Mouse (Mus musculus) limb, embryonic 15.5 days (tissue): Measurements from ENCODE around the gene Pitx2. TPM values are rescaled to one million over a fixed set of nuclear protein-coding genes. Genes with fewer than 3 reads are reported as not detected.

Experiments
- ATAC-seq: fragments of 200-750 bp; cut with Nextera tagmentation; 2 replicates; pipeline ENCODE4 v1.8.0; 2017; ENCODE audit warnings: low read depth, moderate TSS enrichment; ENCODE audit not compliant: insufficient number of reproducible peaks, low FRiP score, low TSS enrichment
- H3K27ac ChIP-seq: fragments of 300-500 bp; sonication (generic); 2 replicates; pipeline ENCODE4 v1.5.1; 2015; ENCODE audit warnings: moderate library complexity, mild to moderate bottlenecking, inconsistent platforms
- H3K27me3 ChIP-seq: fragments of 300-500 bp; sonication (generic); 2 replicates; pipeline ENCODE4 v1.6.1; 2015; ENCODE audit warnings: inconsistent platforms
- H3K36me3 ChIP-seq: fragments of 300-500 bp; sonication (generic); 2 replicates; pipeline ENCODE4 v1.6.1; 2015; ENCODE audit warnings: inconsistent platforms
- H3K4me1 ChIP-seq: fragments of 300-500 bp; sonication (generic); 2 replicates; pipeline ENCODE4 v1.6.1; 2015; ENCODE audit warnings: inconsistent platforms
- H3K4me2 ChIP-seq: fragments of 300-500 bp; sonication (generic); 2 replicates; pipeline ENCODE4 v1.6.1; 2015; ENCODE audit warnings: mild to moderate bottlenecking, inconsistent platforms
- H3K4me3 ChIP-seq: fragments of 300-500 bp; sonication (generic); 2 replicates; pipeline ENCODE4 v1.5.1; 2015; ENCODE audit warnings: mild to moderate bottlenecking, inconsistent platforms
- H3K9ac ChIP-seq: fragments of 300-500 bp; sonication (generic); 2 replicates; pipeline ENCODE4 v1.6.1; 2015; ENCODE audit warnings: inconsistent platforms
- H3K9me3 ChIP-seq: fragments of 300-500 bp; sonication (generic); 2 replicates; pipeline ENCODE4 v1.6.1; 2016; ENCODE audit warnings: inconsistent platforms
- WGBS: fragments of 180-500 bp; shearing (Covaris S2); methylation state at CpG from one replicate; pipeline ENCODE4 v1.1.7; 2015; 5-methylcytosine and 5-hydroxymethylcytosine counted together
- polyA plus RNA-seq: library from polyadenylated mRNA; unstranded; fragments of >200 nt; fragmentation: Nextera tagmentation; extraction: Ambion mirVana; gene quantifications from 2 replicates; pipeline ENCODE4 v1.2.1, GENCODE M21; 2015

Pitx2 gene
- polyA plus RNA-seq, 1 experiment from 2014 or later = 9.1 TPM

DNA sequence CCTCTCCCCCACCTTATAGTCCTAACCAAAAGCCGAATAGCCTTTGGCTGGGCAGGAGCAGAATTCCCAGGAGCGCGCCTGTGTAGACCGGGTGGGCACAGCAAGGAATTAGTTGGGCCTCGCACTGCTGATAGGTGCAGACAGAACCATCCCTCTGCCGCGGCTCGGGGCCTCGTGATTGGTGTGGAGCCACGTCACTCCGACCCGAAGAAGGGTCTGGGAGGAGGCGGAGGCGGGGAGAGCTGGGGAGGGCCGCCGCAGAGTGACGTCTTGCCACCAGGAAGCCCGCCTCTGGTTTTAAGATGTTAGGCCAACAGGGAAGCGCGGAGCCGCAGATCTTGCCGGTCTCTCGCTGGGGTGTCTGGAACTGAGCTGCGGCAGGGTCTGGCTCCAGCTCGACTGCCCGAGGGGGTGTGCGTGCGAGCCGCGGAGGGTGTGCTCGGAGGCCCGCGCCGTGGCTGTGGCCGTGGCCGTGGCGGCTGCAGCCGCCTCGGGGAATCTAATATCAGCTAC is 14.0 kb downstream of the Pitx2 start:
- no peaks in the 10 kb centered on the region for H3K9me3 ChIP-seq
- peak overlapping the region; percentile 96 for H3K4me2 ChIP-seq
- H3K4me3 ChIP-seq = peak overlapping the region; percentile 52
- WGBS = 0% methylated on average over 39 of the region's 39 CpGs
- no peaks in the 10 kb centered on the region for H3K36me3 ChIP-seq
- H3K4me1 ChIP-seq = peaks cover 31% of the 10 kb centered on the region
- peak overlapping the region; percentile 33; the same call in 1 of the 2 replicates for H3K9ac ChIP-seq
- ATAC-seq = peak; percentile 92
- peak overlapping the region; percentile 54; the same call in 1 of the 2 replicates for H3K27ac ChIP-seq
- peaks cover 97% of the 10 kb centered on the region for H3K27me3 ChIP-seq

DNA sequence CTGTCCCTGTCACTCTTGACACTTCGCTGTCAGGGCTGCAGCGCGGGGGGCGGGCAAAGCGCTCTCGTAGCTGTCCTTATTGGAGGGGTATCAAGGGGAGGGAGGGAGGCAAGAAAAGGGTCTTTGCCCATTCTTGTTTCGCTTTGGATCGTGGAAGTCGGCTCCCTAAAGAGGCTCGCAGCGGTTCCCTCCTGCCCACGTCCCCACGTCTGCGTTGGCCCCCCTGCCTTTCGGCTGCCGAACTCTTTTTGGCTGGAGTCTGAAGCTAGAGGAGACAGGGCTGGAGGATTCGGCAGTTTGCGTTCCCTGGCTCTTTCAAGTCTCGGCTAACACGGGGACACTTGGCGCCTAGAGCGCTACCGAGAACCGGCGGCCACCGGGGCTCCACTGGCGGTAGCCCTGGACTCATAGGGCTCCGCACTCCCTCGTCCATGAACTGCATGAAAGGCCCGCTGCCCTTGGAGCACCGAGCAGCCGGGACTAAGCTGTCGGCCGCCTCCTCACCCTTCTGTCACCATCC is 14.5 kb downstream of the Pitx2 start:
- no peaks in the 10 kb centered on the region for H3K9me3 ChIP-seq
- peak overlapping the region; percentile 52 for H3K4me3 ChIP-seq
- H3K27ac ChIP-seq = peak overlapping the region; percentile 54; the same call in 1 of the 2 replicates
- peak overlapping the region; percentile 96 for H3K4me2 ChIP-seq
- ATAC-seq = peak; percentile 42; the same call in 1 of the 2 replicates
- H3K9ac ChIP-seq = peak overlapping the region; percentile 33; the same call in 1 of the 2 replicates
- peaks cover 94% of the 10 kb centered on the region for H3K27me3 ChIP-seq
- peaks cover 31% of the 10 kb centered on the region for H3K4me1 ChIP-seq
- H3K36me3 ChIP-seq = no peaks in the 10 kb centered on the region
- 2% methylated on average over 34 of the region's 34 CpGs for WGBS

DNA sequence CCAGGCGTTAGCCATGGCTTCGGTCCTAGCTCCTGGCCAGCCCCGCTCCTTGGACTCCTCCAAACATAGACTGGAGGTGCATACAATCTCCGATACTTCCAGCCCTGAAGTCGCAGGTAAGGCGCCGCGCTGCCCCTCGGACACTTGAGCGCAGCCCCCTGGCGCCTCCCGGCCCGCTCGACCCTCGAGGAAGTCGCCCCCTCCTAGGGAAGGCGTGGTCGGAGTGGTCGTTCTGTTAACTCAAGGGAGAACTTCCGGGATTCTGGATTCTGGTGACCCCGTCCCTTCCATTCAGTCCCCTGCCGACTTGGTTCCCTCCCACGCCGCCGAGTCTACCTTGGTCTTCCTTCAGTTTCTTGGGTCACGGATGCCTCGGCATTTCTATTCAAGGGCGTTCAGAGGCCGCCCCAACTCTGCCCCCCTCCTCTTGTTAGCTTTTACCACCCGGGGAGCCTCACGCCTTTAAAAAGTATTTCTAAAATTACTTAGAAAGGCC is 15.0 kb downstream of the Pitx2 start:
- Histone ChIP-seq H3K9me3 (no peaks in the 10 kb centered on the region), H3K9ac (no peak overlapping the region; the same call in 1 of the 2 replicates), H3K4me2 (peak overlapping the region; percentile 96), H3K4me3 (peak overlapping the region; percentile 52), H3K27ac (no peak overlapping the region), H3K4me1 (peaks cover 31% of the 10 kb centered on the region), H3K27me3 (peaks cover 93% of the 10 kb centered on the region), H3K36me3 (no peaks in the 10 kb centered on the region)
- WGBS = 1% methylated on average over 31 of the region's 31 CpGs
- ATAC-seq = no peak

DNA sequence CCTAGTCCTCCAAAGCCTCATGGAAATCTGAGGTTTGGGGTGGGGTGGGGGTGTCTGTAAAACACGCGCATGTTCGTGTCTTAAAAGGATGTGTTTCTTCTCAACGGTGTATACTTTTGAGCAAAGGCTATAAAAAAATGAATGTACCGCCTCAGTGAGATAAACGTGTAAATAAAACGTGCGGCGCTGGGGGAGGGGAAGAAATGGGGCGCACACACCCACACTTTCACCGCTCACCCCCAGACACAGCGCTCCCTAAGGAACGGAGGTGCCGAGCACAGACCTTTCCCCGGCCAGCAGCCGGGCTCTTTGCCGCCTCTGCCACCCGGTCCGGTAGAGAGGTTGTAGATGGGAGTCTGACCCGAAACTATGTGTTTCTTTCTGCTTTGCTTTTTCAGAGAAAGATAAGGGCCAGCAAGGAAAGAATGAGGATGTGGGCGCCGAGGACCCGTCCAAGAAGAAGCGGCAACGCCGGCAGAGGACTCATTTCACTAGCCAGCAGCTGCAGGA is 15.6 kb downstream of the Pitx2 start:
- peak overlapping the region; percentile 52 for H3K4me3 ChIP-seq
- ATAC-seq = no peak
- H3K36me3 ChIP-seq = no peaks in the 10 kb centered on the region
- 3% methylated on average over 26 of the region's 26 CpGs for WGBS
- H3K27me3 ChIP-seq = peaks cover 93% of the 10 kb centered on the region
- no peak overlapping the region for H3K9ac ChIP-seq
- no peaks in the 10 kb centered on the region for H3K9me3 ChIP-seq
- no peak overlapping the region for H3K27ac ChIP-seq
- H3K4me1 ChIP-seq = peaks cover 31% of the 10 kb centered on the region
- H3K4me2 ChIP-seq = peak overlapping the region; percentile 96

DNA sequence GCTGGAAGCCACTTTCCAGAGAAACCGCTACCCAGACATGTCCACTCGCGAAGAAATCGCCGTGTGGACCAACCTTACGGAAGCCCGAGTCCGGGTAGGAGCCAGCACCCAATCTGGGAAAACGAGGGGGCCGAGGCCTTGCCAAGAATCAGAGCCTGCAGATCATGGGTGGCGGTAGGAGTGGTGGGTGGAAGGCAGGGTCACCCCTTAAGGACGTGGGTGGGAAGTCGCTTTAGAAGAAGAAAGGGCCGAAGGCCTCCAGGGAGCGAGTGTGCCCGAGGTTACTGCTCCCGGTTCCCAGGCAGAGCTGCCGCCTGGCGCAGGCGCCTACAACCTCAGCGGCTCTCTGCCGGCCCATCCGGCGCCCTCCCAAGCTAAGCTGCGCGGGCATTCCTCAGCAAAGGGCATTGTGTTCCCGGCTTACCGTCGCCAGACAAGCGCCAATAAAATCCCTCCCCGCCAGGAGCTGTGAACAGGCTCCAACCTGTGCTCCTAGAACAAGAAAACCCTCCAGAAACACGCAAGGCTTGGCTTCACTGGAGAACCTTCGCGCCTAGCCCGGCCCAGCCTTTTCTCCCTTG is 16.2 kb downstream of the Pitx2 start:
- no peak for ATAC-seq
- Histone ChIP-seq H3K4me3 (peak overlapping the region; percentile 52), H3K27me3 (peaks cover 90% of the 10 kb centered on the region), H3K36me3 (no peaks in the 10 kb centered on the region), H3K27ac (no peak overlapping the region), H3K9ac (no peak overlapping the region), H3K4me1 (peaks cover 31% of the 10 kb centered on the region), H3K9me3 (no peaks in the 10 kb centered on the region), H3K4me2 (peak overlapping the region; percentile 96)
- WGBS = under 1% methylated on average over 34 of the region's 35 CpGs

DNA sequence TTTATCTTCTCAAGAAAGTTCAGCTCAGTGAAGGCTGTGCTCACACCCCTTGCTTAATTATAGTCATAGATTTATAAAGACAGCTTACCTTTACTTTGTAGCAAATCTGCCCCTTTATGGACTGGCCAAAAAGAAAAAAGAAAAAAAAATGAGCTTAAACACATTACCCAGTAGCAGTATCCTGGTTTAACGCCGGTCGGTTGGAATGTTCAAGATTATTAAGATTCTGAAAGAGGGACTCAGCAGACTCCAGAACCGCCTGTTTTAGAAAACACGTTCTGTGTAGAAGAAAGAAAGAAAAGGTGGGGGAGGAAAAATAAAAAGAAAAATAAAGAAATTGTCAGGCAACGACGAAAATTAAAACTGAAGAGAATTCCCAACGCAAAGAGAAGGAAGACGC is 16.8 kb downstream of the Pitx2 start:
- WGBS = 4% methylated on average over 9 of the region's 9 CpGs
- no peak overlapping the region for H3K27ac ChIP-seq
- H3K9me3 ChIP-seq = no peaks in the 10 kb centered on the region
- H3K4me2 ChIP-seq = no peak overlapping the region
- no peak for ATAC-seq
- no peaks in the 10 kb centered on the region for H3K36me3 ChIP-seq
- no peak overlapping the region for H3K9ac ChIP-seq
- H3K4me3 ChIP-seq = no peak overlapping the region
- peaks cover 90% of the 10 kb centered on the region for H3K27me3 ChIP-seq
- peaks cover 31% of the 10 kb centered on the region for H3K4me1 ChIP-seq

DNA sequence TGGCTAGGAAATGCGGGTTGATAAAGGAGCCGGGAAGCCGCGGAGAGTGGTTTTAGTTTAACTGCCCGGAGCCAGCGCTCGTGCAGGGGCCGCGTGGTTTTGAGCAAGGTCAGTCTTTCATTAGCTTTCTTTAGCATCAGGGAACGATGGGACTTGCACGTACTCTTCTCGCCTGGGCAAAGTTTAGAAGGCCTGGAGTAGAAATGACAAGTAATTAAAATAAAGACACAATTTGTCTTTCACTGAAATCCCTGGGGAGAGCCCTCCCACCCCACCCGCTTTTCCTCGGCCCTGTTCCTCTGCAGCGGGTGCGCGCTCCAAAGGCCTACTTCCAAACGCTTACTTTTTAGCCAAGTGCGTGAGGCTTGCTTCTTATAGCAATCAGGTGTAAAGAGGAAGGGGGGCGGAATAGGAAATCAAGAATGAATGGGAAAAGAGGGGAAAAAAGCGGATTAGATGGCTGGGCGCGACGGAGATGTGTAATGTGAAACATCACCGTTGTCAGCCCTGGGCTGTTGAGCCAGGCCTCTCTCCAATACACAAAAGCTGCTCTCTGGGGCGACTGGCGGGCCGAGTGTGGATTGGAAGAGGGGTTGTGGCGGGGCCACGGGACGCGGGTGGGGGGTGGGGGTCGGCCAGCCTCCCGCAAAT is 17.4 kb downstream of the Pitx2 start:
- no peak overlapping the region for H3K27ac ChIP-seq
- peak overlapping the region; percentile 2; the same call in 1 of the 2 replicates for H3K4me3 ChIP-seq
- H3K4me2 ChIP-seq = no peak overlapping the region
- ATAC-seq = no peak
- H3K36me3 ChIP-seq = no peaks in the 10 kb centered on the region
- 2% methylated on average over 34 of the region's 34 CpGs for WGBS
- H3K4me1 ChIP-seq = peaks cover 31% of the 10 kb centered on the region
- H3K9me3 ChIP-seq = no peaks in the 10 kb centered on the region
- H3K9ac ChIP-seq = no peak overlapping the region
- peaks cover 90% of the 10 kb centered on the region for H3K27me3 ChIP-seq

DNA sequence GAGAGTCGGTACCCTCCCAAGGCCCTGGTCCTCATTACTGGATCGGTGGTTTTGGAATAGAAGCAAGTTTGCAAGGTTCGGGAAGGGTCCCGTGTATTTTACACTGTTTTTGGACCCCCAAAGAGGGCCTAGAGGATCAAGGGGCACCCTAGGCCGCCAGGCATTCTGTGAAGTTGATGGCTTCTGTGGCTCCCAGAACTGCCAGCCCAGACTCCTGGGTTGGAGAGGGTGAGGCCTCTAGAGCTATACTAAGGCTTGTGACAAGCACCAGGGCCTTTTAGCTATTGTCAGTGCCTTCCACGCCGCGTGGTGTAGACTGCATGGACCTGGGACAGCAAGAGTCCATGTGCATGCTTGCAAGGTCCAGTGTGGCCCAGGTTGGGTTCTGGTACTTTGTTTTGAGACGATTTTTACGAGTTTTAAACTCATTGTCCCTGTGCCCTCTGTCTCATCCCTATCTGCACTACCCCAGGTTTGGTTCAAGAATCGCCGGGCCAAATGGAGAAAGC is 18.2 kb downstream of the Pitx2 start:
- Histone ChIP-seq H3K4me2 (no peak overlapping the region), H3K9me3 (no peaks in the 10 kb centered on the region), H3K4me3 (peak overlapping the region; percentile 6), H3K27ac (no peak overlapping the region), H3K36me3 (no peaks in the 10 kb centered on the region), H3K27me3 (peaks cover 88% of the 10 kb centered on the region), H3K4me1 (peaks cover 31% of the 10 kb centered on the region), H3K9ac (no peak overlapping the region)
- no peak for ATAC-seq
- WGBS = 4% methylated on average over 12 of the region's 12 CpGs

DNA sequence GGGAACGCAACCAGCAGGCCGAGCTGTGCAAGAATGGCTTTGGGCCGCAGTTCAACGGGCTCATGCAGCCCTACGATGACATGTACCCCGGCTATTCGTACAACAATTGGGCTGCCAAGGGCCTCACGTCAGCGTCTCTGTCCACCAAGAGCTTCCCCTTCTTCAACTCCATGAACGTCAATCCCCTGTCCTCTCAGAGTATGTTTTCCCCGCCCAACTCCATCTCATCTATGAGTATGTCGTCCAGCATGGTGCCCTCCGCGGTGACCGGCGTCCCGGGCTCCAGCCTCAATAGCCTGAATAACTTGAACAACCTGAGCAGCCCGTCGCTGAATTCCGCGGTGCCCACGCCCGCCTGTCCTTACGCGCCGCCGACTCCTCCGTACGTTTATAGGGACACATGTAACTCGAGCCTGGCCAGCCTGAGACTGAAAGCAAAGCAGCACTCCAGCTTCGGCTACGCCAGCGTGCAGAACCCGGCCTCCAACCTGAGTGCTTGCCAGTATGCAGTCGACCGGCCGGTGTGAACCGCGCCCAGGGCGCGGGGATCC is 18.8 kb downstream of the Pitx2 start:
- Histone ChIP-seq H3K9ac (no peak overlapping the region), H3K9me3 (no peaks in the 10 kb centered on the region), H3K36me3 (no peaks in the 10 kb centered on the region), H3K4me2 (peak overlapping the region; percentile 24; the same call in 1 of the 2 replicates), H3K27me3 (peaks cover 87% of the 10 kb centered on the region), H3K4me3 (peak overlapping the region; percentile 6), H3K27ac (no peak overlapping the region), H3K4me1 (peaks cover 30% of the 10 kb centered on the region)
- no peak for ATAC-seq
- 3% methylated on average over 41 of the region's 41 CpGs for WGBS

DNA sequence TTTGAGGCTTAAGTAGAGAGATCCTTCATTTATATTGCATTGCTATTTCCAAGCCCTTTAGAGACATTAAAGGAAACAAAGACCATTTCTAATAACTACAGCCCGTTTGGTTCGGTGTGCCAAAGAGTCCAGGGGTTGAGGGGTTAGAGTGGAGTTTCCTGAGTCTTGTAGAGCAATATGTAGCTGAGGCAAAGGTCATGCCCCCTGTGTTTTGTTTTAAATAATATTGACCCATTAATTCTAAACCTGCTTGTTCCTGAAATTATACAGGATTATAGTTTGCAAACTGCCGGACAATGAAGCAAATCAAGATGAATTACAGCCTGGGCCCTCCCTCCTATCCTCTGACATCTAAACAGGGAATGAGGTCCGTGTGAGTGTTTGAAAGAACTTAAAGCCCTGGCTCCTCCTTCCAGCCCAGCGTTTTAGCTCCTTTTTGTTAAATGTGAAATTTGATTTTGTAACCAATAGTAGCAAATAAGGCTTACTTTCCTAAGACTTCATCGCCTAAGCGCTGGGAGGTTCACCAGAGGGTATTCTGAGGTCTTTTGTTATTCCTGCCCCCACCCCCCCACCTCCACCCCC is 20.5 kb downstream of the Pitx2 start:
- Histone ChIP-seq H3K36me3 (no peaks in the 10 kb centered on the region), H3K9ac (no peak overlapping the region), H3K27me3 (peaks cover 89% of the 10 kb centered on the region), H3K27ac (no peak overlapping the region), H3K9me3 (no peaks in the 10 kb centered on the region), H3K4me1 (peaks cover 24% of the 10 kb centered on the region), H3K4me3 (no peak overlapping the region), H3K4me2 (no peak overlapping the region)
- no peak for ATAC-seq
- WGBS = 7% methylated on average over 7 of the region's 7 CpGs

DNA sequence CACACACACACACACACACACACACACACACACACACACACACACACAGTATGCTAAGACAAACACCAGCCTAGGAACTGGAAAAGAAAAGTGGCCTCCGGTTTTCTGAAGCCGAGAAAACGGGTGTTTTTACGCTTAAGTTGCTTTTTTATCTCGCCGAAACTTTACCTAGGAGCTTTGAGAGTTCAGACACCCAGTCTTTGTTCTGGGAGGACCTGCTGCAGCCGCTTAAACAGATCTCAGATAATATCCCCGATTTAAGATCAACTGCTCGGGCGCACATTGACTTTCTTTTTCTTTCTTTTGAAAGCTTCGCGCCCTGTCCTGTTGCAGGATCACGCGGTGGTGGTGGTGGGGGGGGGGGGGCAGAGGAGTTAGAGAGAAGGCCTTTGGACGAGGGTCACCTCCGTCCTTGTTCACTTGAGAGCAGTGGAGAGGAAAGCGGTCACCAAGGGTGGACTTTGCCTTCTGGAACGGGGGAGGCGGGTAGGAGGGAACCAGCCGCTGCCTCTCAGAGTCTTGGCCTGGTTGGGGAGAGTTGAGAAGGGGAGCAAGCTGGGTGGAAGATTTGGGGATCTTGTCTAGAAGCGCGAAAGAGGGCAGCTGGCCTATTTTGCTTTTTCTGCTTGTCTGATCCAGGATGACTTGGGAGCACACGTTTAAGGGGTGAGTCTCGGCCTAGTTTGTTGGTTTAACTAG is 21.2 kb downstream of the Pitx2 start:
- 8% methylated on average over 24 of the region's 24 CpGs for WGBS
- no peak for ATAC-seq
- peaks cover 89% of the 10 kb centered on the region for H3K27me3 ChIP-seq
- peaks cover 19% of the 10 kb centered on the region for H3K4me1 ChIP-seq
- H3K4me3 ChIP-seq = no peak overlapping the region
- H3K9ac ChIP-seq = no peak overlapping the region
- H3K9me3 ChIP-seq = no peaks in the 10 kb centered on the region
- H3K36me3 ChIP-seq = no peaks in the 10 kb centered on the region
- no peak overlapping the region for H3K27ac ChIP-seq
- H3K4me2 ChIP-seq = no peak overlapping the region
